21 mouse cellular contexts compared by ENCODE assay signal in the genomic region with DNA sequence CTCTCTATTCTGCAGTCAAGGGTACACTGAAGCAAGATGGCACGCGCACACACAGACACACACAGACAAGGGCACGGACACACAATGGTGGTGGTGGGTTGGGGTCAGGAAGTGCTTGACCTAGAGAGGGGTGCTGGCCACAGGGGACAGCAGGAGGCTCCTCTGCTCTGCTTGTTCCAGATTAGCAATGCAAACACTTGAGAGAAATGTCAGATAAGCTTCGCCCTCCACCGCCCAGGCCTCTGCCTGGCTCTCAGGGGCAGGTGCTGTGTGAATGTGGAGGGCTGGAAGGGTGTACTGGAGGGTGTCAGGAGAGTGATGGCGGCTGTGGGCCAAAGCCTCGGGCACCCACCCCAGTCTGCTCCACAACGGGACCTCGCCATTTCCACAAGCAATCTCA. TPM values are rescaled to one million over a fixed set of nuclear protein-coding genes. Genes with fewer than 3 reads are reported as not detected.
DNase-seq lines count a peak whose midpoint lies in the region; ATAC-seq and TF ChIP-seq lines count a peak whose summit lies in the region.
"Had no signal": no experiment of that assay in that cellular context is flagged by ENCODE, and none has a peak within 500 bp of the region (broad histone marks: within the 10 kb centered on the region; RNA-seq: fewer than 3 reads in every experiment).

No protein-coding gene starts in this region.

- no peak overlapping the region for H3K4me3 ChIP-seq in heart, embryonic 15.5 days
- H3K4me3 ChIP-seq in ES-E14 (ENCODE audit: insufficient read depth in 1 of 2, low read depth in 1 of 2, low read length in 2 of 2, poor library complexity in 1 of 2, severe bottlenecking in 1 of 2): 0 out of 4 replicates have a peak overlapping the region, but pooled peaks have one; percentile 0 to 12
- H3K4me3 ChIP-seq: embryonic facial prominence, embryonic 15.5 days; forebrain, embryonic 10.5 days; hindbrain, embryonic 12.5 days; limb, embryonic 10.5 days had no signal

- H3K27me3 ChIP-seq in heart, embryonic 15.5 days: no peaks in the 10 kb centered on the region
- H3K27me3 ChIP-seq: embryonic facial prominence, embryonic 15.5 days; hindbrain, embryonic 12.5 days had no signal

- in situ Hi-C loops in ES-E14 (cut with MboI; ENCODE audit: low sequenced_read_pairs in 2 of 2, unreplicated experiment in 2 of 2): no loop called here

- H3K27ac ChIP-seq in heart, embryonic 15.5 days: peak overlapping the region; percentile 74
- H3K27ac ChIP-seq in ES-E14 (ENCODE audit: insufficient read depth, low read depth, low read length, poor library complexity, severe bottlenecking): no peak overlapping the region
- H3K27ac ChIP-seq: embryonic facial prominence, embryonic 15.5 days; forebrain, embryonic 10.5 days; hindbrain, embryonic 12.5 days; limb, embryonic 10.5 days; macrophage had no signal

- 29% methylated on average over 9 of the region's 9 CpGs for WGBS in heart, embryonic 15.5 days

- H3K4me2 ChIP-seq in heart, embryonic 15.5 days: no peak overlapping the region
- H3K4me2 ChIP-seq: embryonic facial prominence, embryonic 15.5 days; hindbrain, embryonic 12.5 days; lung, embryonic 14.5 days had no signal

- intact Hi-C loops in heart, postnatal 36 days (cut with DNase I): no loop called here

- 0 out of 2 replicates have a peak, but pooled peaks have one; percentile 21 for ATAC-seq in heart, embryonic 15.5 days (replicated peaks; ENCODE audit: insufficient number of reproducible peaks, insufficient read depth, low FRiP score, low read depth)
- ATAC-seq in megakaryocyte progenitor cell, adult 5-6 weeks (replicated peaks; ENCODE audit: poor library complexity): peak; percentile 60

- peaks cover 70% of the 10 kb centered on the region for H3K4me1 ChIP-seq in heart, embryonic 15.5 days (replicated peaks)
- peaks cover 9 to 44% of the 10 kb centered on the region in 2 experiments; a peak in 3 of 4 replicates for H3K4me1 ChIP-seq in ES-E14 (ENCODE audit: control insufficient read depth in 2 of 2, insufficient read depth in 2 of 2, low read length in 2 of 2, poor library complexity in 1 of 2)

- no peaks in the 10 kb centered on the region for H3K9me3 ChIP-seq in heart, embryonic 15.5 days (replicated peaks)
- H3K9me3 ChIP-seq in ES-E14 (ENCODE audit: control insufficient read depth, insufficient read depth, low read depth, low read length): no peaks in the 10 kb centered on the region
- H3K9me3 ChIP-seq: embryonic facial prominence, embryonic 15.5 days; forebrain, embryonic 10.5 days; G1E; hindbrain, embryonic 12.5 days; limb, embryonic 10.5 days had no signal

- H3K9ac ChIP-seq in heart, embryonic 15.5 days: 0 out of 2 replicates have a peak overlapping the region, but pooled peaks have one; percentile 5
- no peak overlapping the region for H3K9ac ChIP-seq in ES-E14 (ENCODE audit: insufficient read depth, low read depth, low read length, poor library complexity, severe bottlenecking)
- H3K9ac ChIP-seq: embryonic facial prominence, embryonic 15.5 days; hindbrain, embryonic 12.5 days; lung, embryonic 14.5 days had no signal

- no peak for DNase-seq in heart, postnatal 36 days
- DNase-seq in ES-E14 (ENCODE audit: low read depth, low spot score) (no peak), liver (peak; percentile 52)
- DNase-seq in frontal cortex, postnatal 10 days (ENCODE audit: low spot score in 2 of 2): no peak
- no peak for DNase-seq in retina, embryonic 14.5 days (ENCODE audit: low spot score)
- no peak for DNase-seq in layer of hippocampus, adult 9-11 months
- DNase-seq: cerebellum, postnatal 10 days; gastrocnemius, postnatal 14 days; lung, embryonic 14.5 days; midbrain, embryonic 14.5 days; thymus, postnatal 25 days had no signal

- no peaks in the 10 kb centered on the region for H3K36me3 ChIP-seq in heart, embryonic 15.5 days
- no peaks in the 10 kb centered on the region for H3K36me3 ChIP-seq in ES-E14 (ENCODE audit: control insufficient read depth, insufficient read depth, low read length, poor library complexity, severe bottlenecking)
- H3K36me3 ChIP-seq: embryonic facial prominence, embryonic 15.5 days; forebrain, embryonic 10.5 days; G1E; hindbrain, embryonic 12.5 days; limb, embryonic 10.5 days had no signal

TF ChIP-seq in ES-E14, 5 proteins besides CTCF, POLR2A, EP300 and RAD21:
- no peak for TF ChIP-seq MAFK (IDR thresholded peaks at IDR 0.05; ENCODE audit: insufficient read depth, low read depth, low read length)
- no peak for TF ChIP-seq HCFC1 (IDR thresholded peaks at IDR 0.05; ENCODE audit: borderline replicate concordance, insufficient read depth, low read length)
- TF ChIP-seq ZC3H11A (IDR thresholded peaks at IDR 0.05; ENCODE audit: borderline replicate concordance, low read depth, low read length): no peak
- no peak for TF ChIP-seq ZNF384 (IDR thresholded peaks at IDR 0.05; ENCODE audit: low read depth, low read length)
- no peak for TF ChIP-seq CHD2 (IDR thresholded peaks at IDR 0.05; ENCODE audit: low read depth, low read length)

RNA-seq across cellular contexts. Expression of gene 1700001C19Rik, which starts 8.8 kb away (rescaled TPM):
- 0.60 and 1.0 TPM in 2 replicates for polyA plus RNA-seq in heart, embryonic 15.5 days (2015; fragmentation: Nextera tagmentation; extraction: Ambion mirVana)
- not detected for total RNA-seq in heart, postnatal 36 days (2021)
- 0.85 TPM in 2 replicates for total RNA-seq in ES-E14 (2012; rRNA removed)
- 0.12 and 0.27 TPM in 2 replicates for total RNA-seq in megakaryocyte progenitor cell, adult 5-6 weeks (2015)
- total RNA-seq in megakaryocyte progenitor cell, adult 5-6 weeks (2017): 0.33 and 0.95 TPM in 2 replicates
- total RNA-seq: G1E; gastrocnemius, postnatal 14 days had no signal
- polyA plus RNA-seq: C2C12; forebrain, embryonic 10.5 days; G1E; kidney, embryonic 16.5 days; macrophage had no signal

RNA-seq across cellular contexts. Expression of gene AI661453, which starts 9.6 kb away (rescaled TPM):
- polyA plus RNA-seq in heart, embryonic 15.5 days (2015; fragmentation: Nextera tagmentation; extraction: Ambion mirVana): 0.96 and 1.2 TPM in 2 replicates
- 1 to 10 TPM; 1.6 to 1.8 TPM for total RNA-seq in heart, postnatal 36 days (2021)
- 1.5 and 2.2 TPM in 2 replicates for total RNA-seq in ES-E14 (2012; rRNA removed)
- 1.6 and 2.3 TPM in 2 replicates for total RNA-seq in megakaryocyte progenitor cell, adult 5-6 weeks (2015)
- total RNA-seq in megakaryocyte progenitor cell, adult 5-6 weeks (2017): 0.29 and 0.71 TPM in 2 replicates

RNA-seq across cellular contexts. Expression of gene Guca1a, which starts 45.6 kb away (rescaled TPM):
- polyA plus RNA-seq in heart, embryonic 15.5 days (2015; fragmentation: Nextera tagmentation; extraction: Ambion mirVana): 1.7 TPM in 2 replicates
- not detected for total RNA-seq in heart, postnatal 36 days (2021)
- 10.7 and 12.2 TPM in 2 replicates for total RNA-seq in ES-E14 (2012; rRNA removed)
- total RNA-seq in megakaryocyte progenitor cell, adult 5-6 weeks (2015): 8.2 and 8.7 TPM in 2 replicates
- 0.68 and 2.8 TPM in 2 replicates for total RNA-seq in megakaryocyte progenitor cell, adult 5-6 weeks (2017)
- total RNA-seq: G1E had no signal

RNA-seq across cellular contexts. Expression of gene Taf8, which starts 56.1 kb away (rescaled TPM):
- 17.0 and 20.5 TPM in 2 replicates for polyA plus RNA-seq in heart, embryonic 15.5 days (2015; fragmentation: Nextera tagmentation; extraction: Ambion mirVana)
- 10 to 100 TPM; 12.0 to 13.6 TPM for total RNA-seq in heart, postnatal 36 days (2021)
- 40.0 and 58.6 TPM in 2 replicates for total RNA-seq in ES-E14 (2012; rRNA removed)
- total RNA-seq in megakaryocyte progenitor cell, adult 5-6 weeks (2015): 14.7 and 19.1 TPM in 2 replicates
- 32.1 and 33.4 TPM in 2 replicates for total RNA-seq in megakaryocyte progenitor cell, adult 5-6 weeks (2017)

RNA-seq across cellular contexts. Expression of gene Ccnd3, which starts 58.8 kb away (rescaled TPM):
- 369 and 456 TPM in 2 replicates for polyA plus RNA-seq in heart, embryonic 15.5 days (2015; fragmentation: Nextera tagmentation; extraction: Ambion mirVana)
- total RNA-seq in heart, postnatal 36 days (2021): 10 to 100 TPM; 79.8 to 88.7 TPM
- total RNA-seq in ES-E14 (2012; rRNA removed): 125 and 131 TPM in 2 replicates
- total RNA-seq in megakaryocyte progenitor cell, adult 5-6 weeks (2015): 95.3 and 100 TPM in 2 replicates
- 51.4 and 53.8 TPM in 2 replicates for total RNA-seq in megakaryocyte progenitor cell, adult 5-6 weeks (2017)
